Mouse (Mus musculus) stomach, postnatal 0 days (tissue): ENCODE data around the gene 1700061G19Rik.

Experiments used
- CTCF ChIP-seq: IDR thresholded peaks from 2 replicates; pipeline ENCODE4 v1.5.1; 2016; ENCODE audit warnings: antibody characterized with exemption, low read depth, mild to moderate bottlenecking, moderate library complexity
- EP300 ChIP-seq: optimal IDR thresholded peaks from 2 replicates; pipeline ENCODE3; 2016; ENCODE audit warnings: antibody characterized with exemption

GRCm38 (mm10) chr17:56913023-56913422 is 37.7 kb downstream of the 1700061G19Rik start:
- no peak for TF ChIP-seq CTCF
- no peak for TF ChIP-seq EP300
